Mouse (Mus musculus): ENCODE results near the gene Nabp2. TPM values are rescaled to one million over a fixed set of nuclear protein-coding genes. Genes with fewer than 3 reads are reported as not detected.

Gene Nabp2
- polyA plus RNA-seq, 1 experiment: 42.0 TPM

GRCm38 (mm10) chr10:128377222-128377939 is 33.9 kb downstream of the Nabp2 start:
- H3K27ac ChIP-seq (ENCODE audit: insufficient read depth, low read length): peak overlapping the region; percentile 33
- TF ChIP-seq CTCF (IDR thresholded peaks at IDR 0.05; ENCODE audit: borderline replicate concordance, insufficient read depth, low read length) (no peak), POLR2A (IDR thresholded peaks at IDR 0.05; ENCODE audit: low read depth, low read length) (peak; percentile 21; the same call in 1 of the 2 replicates)
- H3K4me1 ChIP-seq (ENCODE audit: control insufficient read depth, insufficient read depth, low read length): peaks cover 2% of the 10 kb centered on the region; the same call in 1 of the 2 replicates
- H3K4me3 ChIP-seq (ENCODE audit: insufficient read depth, low read length): peak overlapping the region; percentile 84

GRCm38 (mm10) chr10:128376455-128377211 is 34.7 kb downstream of the Nabp2 start, which contains the start of gene Ankrd52:
Ankrd52 (plus strand) TSS chr10:128377115.
- TF ChIP-seq POLR2A (IDR thresholded peaks at IDR 0.05; ENCODE audit: low read depth, low read length) (peak; percentile 50; the same call in 1 of the 2 replicates), CTCF (IDR thresholded peaks at IDR 0.05; ENCODE audit: borderline replicate concordance, insufficient read depth, low read length) (0 out of 2 replicates have a peak, but pooled peaks have one; percentile 32)
- peak within 1 kb of the TSS; percentile 93 for H3K27ac ChIP-seq (ENCODE audit: insufficient read depth, low read length)
- peaks cover 2% of the 10 kb centered on the region; the same call in 1 of the 2 replicates for H3K4me1 ChIP-seq (ENCODE audit: control insufficient read depth, insufficient read depth, low read length)
- peak within 1 kb of the TSS; percentile 84 for H3K4me3 ChIP-seq (ENCODE audit: insufficient read depth, low read length)

GRCm38 (mm10) chr10:128376099-128376454 is 35.2 kb downstream of the Nabp2 start:
- Histone ChIP-seq H3K27ac (ENCODE audit: insufficient read depth, low read length) (peak overlapping the region; percentile 93), H3K4me1 (ENCODE audit: control insufficient read depth, insufficient read depth, low read length) (peaks cover 2% of the 10 kb centered on the region; the same call in 1 of the 2 replicates), H3K4me3 (ENCODE audit: insufficient read depth, low read length) (no peak overlapping the region)
- TF ChIP-seq CTCF (IDR thresholded peaks at IDR 0.05; ENCODE audit: borderline replicate concordance, insufficient read depth, low read length) (no peak), POLR2A (IDR thresholded peaks at IDR 0.05; ENCODE audit: low read depth, low read length) (no peak)

- H3K4me3 ChIP-seq (ENCODE audit: insufficient read depth, low read length): no peak overlapping the region
- H3K4me1 ChIP-seq (ENCODE audit: control insufficient read depth, insufficient read depth, low read length): peaks cover 5% of the 10 kb centered on the region
- TF ChIP-seq CTCF (IDR thresholded peaks at IDR 0.05; ENCODE audit: borderline replicate concordance, insufficient read depth, low read length) (no peak), POLR2A (IDR thresholded peaks at IDR 0.05; ENCODE audit: low read depth, low read length) (no peak)
- H3K27ac ChIP-seq (ENCODE audit: insufficient read depth, low read length): no peak overlapping the region
Observed at GRCm38 (mm10) chr10:128374393-128374792, 36.9 kb downstream of the Nabp2 start.

- Histone ChIP-seq H3K27ac (ENCODE audit: insufficient read depth, low read length) (no peak overlapping the region), H3K4me3 (ENCODE audit: insufficient read depth, low read length) (no peak overlapping the region), H3K4me1 (ENCODE audit: control insufficient read depth, insufficient read depth, low read length) (peaks cover 5% of the 10 kb centered on the region)
- TF ChIP-seq POLR2A (IDR thresholded peaks at IDR 0.05; ENCODE audit: low read depth, low read length): no peak
- no peak for TF ChIP-seq CTCF (IDR thresholded peaks at IDR 0.05; ENCODE audit: borderline replicate concordance, insufficient read depth, low read length)
Observed at GRCm38 (mm10) chr10:128372989-128373748, 38.1 kb downstream of the Nabp2 start.

- TF ChIP-seq CTCF (IDR thresholded peaks at IDR 0.05; ENCODE audit: borderline replicate concordance, insufficient read depth, low read length): no peak
- no peak for TF ChIP-seq POLR2A (IDR thresholded peaks at IDR 0.05; ENCODE audit: low read depth, low read length)
- H3K4me1 ChIP-seq (ENCODE audit: control insufficient read depth, insufficient read depth, low read length): peaks cover 4% of the 10 kb centered on the region; the same call in 1 of the 2 replicates
- no peak overlapping the region for H3K4me3 ChIP-seq (ENCODE audit: insufficient read depth, low read length)
- no peak overlapping the region for H3K27ac ChIP-seq (ENCODE audit: insufficient read depth, low read length)
Observed at GRCm38 (mm10) chr10:128372142-128372541, 39.1 kb downstream of the Nabp2 start.

GRCm38 (mm10) chr10:128370601-128371000 is 40.7 kb downstream of the Nabp2 start:
- H3K4me3 ChIP-seq (ENCODE audit: insufficient read depth, low read length): no peak overlapping the region
- H3K27ac ChIP-seq (ENCODE audit: insufficient read depth, low read length): no peak overlapping the region
- TF ChIP-seq CTCF (IDR thresholded peaks at IDR 0.05; ENCODE audit: borderline replicate concordance, insufficient read depth, low read length) (no peak), POLR2A (IDR thresholded peaks at IDR 0.05; ENCODE audit: low read depth, low read length) (no peak)
- peaks cover 4% of the 10 kb centered on the region; the same call in 1 of the 2 replicates for H3K4me1 ChIP-seq (ENCODE audit: control insufficient read depth, insufficient read depth, low read length)

- Histone ChIP-seq H3K4me3 (ENCODE audit: insufficient read depth, low read length) (no peak overlapping the region), H3K4me1 (ENCODE audit: control insufficient read depth, insufficient read depth, low read length) (peaks cover 4% of the 10 kb centered on the region; the same call in 1 of the 2 replicates), H3K27ac (ENCODE audit: insufficient read depth, low read length) (no peak overlapping the region)
- no peak for TF ChIP-seq POLR2A (IDR thresholded peaks at IDR 0.05; ENCODE audit: low read depth, low read length)
- no peak for TF ChIP-seq CTCF (IDR thresholded peaks at IDR 0.05; ENCODE audit: borderline replicate concordance, insufficient read depth, low read length)
Observed at GRCm38 (mm10) chr10:128370021-128370420, 41.3 kb downstream of the Nabp2 start.

- Histone ChIP-seq H3K4me3 (ENCODE audit: insufficient read depth, low read length) (peak overlapping the region; percentile 27), H3K4me1 (ENCODE audit: control insufficient read depth, insufficient read depth, low read length) (peaks cover 4% of the 10 kb centered on the region; the same call in 1 of the 2 replicates), H3K27ac (ENCODE audit: insufficient read depth, low read length) (peak overlapping the region; percentile 63; the same call in 1 of the 2 replicates)
- TF ChIP-seq CTCF (IDR thresholded peaks at IDR 0.05; ENCODE audit: borderline replicate concordance, insufficient read depth, low read length) (no peak), POLR2A (IDR thresholded peaks at IDR 0.05; ENCODE audit: low read depth, low read length) (no peak)
Observed at GRCm38 (mm10) chr10:128369599-128369998, 41.7 kb downstream of the Nabp2 start.
